Mouse (Mus musculus) liver, postnatal 0 days (tissue): ENCODE data around the gene Ddx27.

Source experiments
- CTCF ChIP-seq: sonication (generic); IDR thresholded peaks from 2 replicates; pipeline ENCODE4 v1.5.1; 2016; ENCODE audit warnings: antibody characterized with exemption, low read depth
- EP300 ChIP-seq: IDR thresholded peaks from 2 replicates; pipeline ENCODE4 v1.6.1; 2016; ENCODE audit warnings: antibody characterized with exemption, low read depth, mild to moderate bottlenecking

- TF ChIP-seq CTCF = no peak
- TF ChIP-seq EP300 = no peak
These were observed 7.9 kb upstream of the Ddx27 start for GRCm38 (mm10) chr2:167007001-167007491.
